35 mouse cellular contexts compared by ENCODE assay signal in the genomic region with DNA sequence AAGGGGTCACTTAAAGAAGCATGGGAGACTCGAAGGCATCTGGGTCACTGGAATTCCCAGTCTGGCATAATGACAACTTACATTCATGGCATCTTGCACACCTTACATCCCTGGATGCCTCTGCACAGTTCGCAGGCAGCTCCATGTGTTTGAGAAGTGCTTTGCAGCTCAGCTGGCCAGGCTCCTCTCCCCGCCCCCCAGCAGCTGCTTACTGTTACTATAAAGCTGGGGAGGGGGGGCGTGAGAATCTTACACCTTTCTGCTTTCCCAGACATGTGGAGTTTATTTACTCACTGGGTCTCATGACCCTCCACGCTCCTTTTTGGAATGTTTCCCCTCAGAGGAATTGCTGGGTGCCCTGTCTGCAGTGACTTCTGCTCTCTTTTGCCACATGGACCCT.
"Had no signal": no experiment of that assay in that cellular context is flagged by ENCODE, and none has a peak within 500 bp of the region (broad histone marks: within the 10 kb centered on the region; RNA-seq: fewer than 3 reads in every experiment).

No protein-coding gene starts in this region.

- H3K27ac ChIP-seq: heart, embryonic 10.5 days; heart, embryonic 13.5 days; heart, embryonic 15.5 days; hindbrain, embryonic 10.5 days; hindbrain, embryonic 12.5 days; hindbrain, embryonic 13.5 days; hindbrain, embryonic 14.5 days; hindbrain, embryonic 15.5 days; hindbrain, postnatal 0 days; intestine, embryonic 15.5 days; kidney, embryonic 15.5 days; kidney, postnatal 0 days; layer of hippocampus, adult 2 months had no signal

- H3K4me1 ChIP-seq: heart, embryonic 10.5 days; heart, embryonic 12.5 days; heart, embryonic 13.5 days; heart, embryonic 15.5 days; hindbrain, embryonic 10.5 days; hindbrain, embryonic 12.5 days; hindbrain, embryonic 13.5 days; hindbrain, embryonic 15.5 days; intestine, embryonic 15.5 days; kidney, embryonic 15.5 days had no signal

- ATAC-seq: hindbrain, embryonic 16.5 days; hindbrain, postnatal 0 days; inflammation-experienced regulatory T-cells, adult 6 months; intestine, embryonic 15.5 days; intestine, embryonic 16.5 days; intestine, postnatal 0 days had no signal

- DNase-seq: heart, postnatal 10 days; heart, postnatal 14 days; heart, postnatal 36 days; heart, postnatal 4 days; kidney, adult 11 months; kidney, adult 18-20 months; kidney, adult 2 months; kidney, adult 8-10 months; kidney, adult 9 months; kidney, postnatal 10 days; kidney, postnatal 14 days; kidney, postnatal 25 days; kidney, postnatal 36 days; kidney, postnatal 4 days; layer of hippocampus, adult 9-11 months; layer of hippocampus, postnatal 36 days had no signal

- H3K9ac ChIP-seq: heart, embryonic 12.5 days; heart, embryonic 13.5 days; heart, embryonic 15.5 days; hindbrain, embryonic 12.5 days; hindbrain, embryonic 13.5 days; hindbrain, embryonic 14.5 days; hindbrain, embryonic 15.5 days; intestine, embryonic 15.5 days; kidney, embryonic 15.5 days had no signal

- H3K4me3 ChIP-seq: heart, embryonic 10.5 days; heart, embryonic 12.5 days; heart, embryonic 13.5 days; heart, embryonic 15.5 days; hindbrain, embryonic 10.5 days; hindbrain, embryonic 12.5 days; hindbrain, embryonic 13.5 days; hindbrain, embryonic 15.5 days; intestine, embryonic 15.5 days; kidney, embryonic 15.5 days; layer of hippocampus, adult 2 months had no signal

- H3K4me2 ChIP-seq: heart, embryonic 11.5 days; heart, embryonic 12.5 days; heart, embryonic 13.5 days; heart, embryonic 15.5 days; hindbrain, embryonic 12.5 days; hindbrain, embryonic 13.5 days; hindbrain, embryonic 14.5 days; hindbrain, embryonic 15.5 days; intestine, embryonic 15.5 days; kidney, embryonic 15.5 days had no signal

- H3K36me3 ChIP-seq: heart, embryonic 12.5 days; heart, embryonic 13.5 days; heart, embryonic 15.5 days; hindbrain, embryonic 10.5 days; hindbrain, embryonic 12.5 days; hindbrain, embryonic 13.5 days; hindbrain, embryonic 15.5 days; intestine, embryonic 15.5 days; kidney, embryonic 15.5 days had no signal

- H3K9me3 ChIP-seq: hindbrain, embryonic 15.5 days; intestine, embryonic 15.5 days had no signal

- H3K27me3 ChIP-seq: heart, embryonic 12.5 days; heart, embryonic 13.5 days; heart, embryonic 15.5 days; hindbrain, embryonic 12.5 days; hindbrain, embryonic 13.5 days; hindbrain, embryonic 15.5 days; intestine, embryonic 15.5 days; kidney, embryonic 15.5 days had no signal
